19 mouse cellular contexts compared by ENCODE assay signal in the genomic region with DNA sequence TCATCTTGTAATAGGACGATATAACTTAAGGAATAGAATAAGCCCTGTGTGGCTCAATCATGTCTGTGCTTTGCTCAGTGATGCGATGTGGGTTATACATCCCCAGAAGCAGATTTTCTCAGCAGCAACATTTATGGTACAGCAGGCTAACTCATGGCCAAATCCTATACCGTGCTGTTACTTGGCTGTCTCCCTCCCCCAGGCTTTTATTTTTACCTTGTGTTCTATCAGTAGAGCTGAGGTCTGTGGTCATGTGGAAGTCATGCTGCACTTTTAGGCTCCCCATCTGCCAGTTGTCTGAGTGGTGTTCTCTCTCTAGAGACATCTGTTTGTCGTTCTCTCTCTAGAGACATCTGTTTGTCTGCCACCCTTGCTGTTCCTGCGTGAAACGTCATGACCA. TPM values are rescaled to one million over a fixed set of nuclear protein-coding genes. Genes with fewer than 3 reads are reported as not detected.
DNase-seq lines count a peak whose midpoint lies in the region; ATAC-seq and TF ChIP-seq lines count a peak whose summit lies in the region.
"Had no signal": no experiment of that assay in that cellular context is flagged by ENCODE, and none has a peak within 500 bp of the region (broad histone marks: within the 10 kb centered on the region; RNA-seq: fewer than 3 reads in every experiment).

No protein-coding gene starts in this region.

- H3K9ac ChIP-seq in liver, postnatal 0 days (replicated peaks) = no peak overlapping the region
- H3K9ac ChIP-seq: embryonic facial prominence, embryonic 12.5 days; forebrain, embryonic 15.5 days; heart, embryonic 12.5 days; hindbrain, embryonic 15.5 days had no signal

- 71% methylated on average over 6 of the region's 6 CpGs for WGBS in liver, postnatal 0 days (ENCODE audit: insufficient replicate concordance)

- H3K36me3 ChIP-seq in liver, postnatal 0 days (replicated peaks; ENCODE audit: insufficient read depth, low read length) = no peaks in the 10 kb centered on the region
- H3K36me3 ChIP-seq: embryonic facial prominence, embryonic 12.5 days; forebrain, embryonic 15.5 days; G1E; heart, embryonic 12.5 days; hindbrain, embryonic 15.5 days had no signal

- H3K27me3 ChIP-seq in liver, postnatal 0 days (ENCODE audit: insufficient read depth, low read length) = no peaks in the 10 kb centered on the region
- H3K27me3 ChIP-seq: embryonic facial prominence, embryonic 12.5 days; forebrain, embryonic 15.5 days; heart, embryonic 12.5 days; hindbrain, embryonic 15.5 days had no signal

- no peak overlapping the region for H3K27ac ChIP-seq in liver, postnatal 0 days (ENCODE audit: low read depth)
- H3K27ac ChIP-seq in left cerebral cortex, adult 2 months = peak overlapping the region; percentile 71; the same call in 1 of the 2 replicates
- H3K27ac ChIP-seq: embryonic facial prominence, embryonic 12.5 days; forebrain, embryonic 15.5 days; hindbrain, embryonic 15.5 days had no signal

- intact Hi-C loops in left cerebral cortex, adult 2 months (cut with DNase I) = loop anchor here (5.0 kb wide), 2 partner anchors 96 to 181 kb away; no protein-coding TSS in a partner anchor

- no peak overlapping the region for H3K4me3 ChIP-seq in liver, postnatal 0 days (ENCODE audit: low read depth, low read length)
- H3K4me3 ChIP-seq in left cerebral cortex, adult 2 months = no peak overlapping the region
- H3K4me3 ChIP-seq: embryonic facial prominence, embryonic 12.5 days; forebrain, embryonic 15.5 days; heart, embryonic 12.5 days; hindbrain, embryonic 15.5 days had no signal

- DNase-seq in heart, adult 11 months = peak; percentile 63
- no peak for DNase-seq in heart, adult 9 months (ENCODE audit: low spot score in 2 of 2)
- DNase-seq in liver, postnatal 0 days = no peak
- DNase-seq in liver = no peak
- DNase-seq in left cerebral cortex, adult 2 months (ENCODE audit: extremely low spot score in 1 of 2, low spot score in 2 of 2) = no peak
- peak; percentile 70 for DNase-seq in telencephalon, adult 2 months (ENCODE audit: low read depth, low spot score)
- no peak for DNase-seq in kidney, postnatal 10 days
- DNase-seq: adrenal gland, postnatal 14 days; cerebellum, adult 2 months; cerebellum, postnatal 10 days; gastrocnemius, postnatal 36 days; heart, adult 18-20 months; heart, postnatal 36 days had no signal

- TF ChIP-seq CTCF in liver, postnatal 0 days (IDR thresholded peaks at IDR 0.05; ENCODE audit: low read depth) = no peak
- TF ChIP-seq CTCF in left cerebral cortex, adult 2 months (IDR thresholded peaks at IDR 0.05) = no peak

- no peaks in the 10 kb centered on the region for H3K9me3 ChIP-seq in liver, postnatal 0 days (ENCODE audit: low read length)
- H3K9me3 ChIP-seq: embryonic facial prominence, embryonic 12.5 days; forebrain, embryonic 15.5 days; heart, embryonic 12.5 days; hindbrain, embryonic 15.5 days had no signal

- TF ChIP-seq EP300 in liver, postnatal 0 days (IDR thresholded peaks at IDR 0.05; ENCODE audit: low read depth) = no peak

- no peak overlapping the region for H3K4me2 ChIP-seq in liver, postnatal 0 days (ENCODE audit: low read depth, low read length)
- H3K4me2 ChIP-seq: embryonic facial prominence, embryonic 12.5 days; forebrain, embryonic 15.5 days; heart, embryonic 12.5 days; hindbrain, embryonic 15.5 days had no signal

- peak; percentile 13; the same call in 1 of the 2 replicates for ATAC-seq in liver, postnatal 0 days
- ATAC-seq: forebrain, embryonic 15.5 days; intestine, embryonic 16.5 days had no signal

- H3K4me1 ChIP-seq in liver, postnatal 0 days (ENCODE audit: insufficient read depth) = peaks cover 8% of the 10 kb centered on the region
- H3K4me1 ChIP-seq: embryonic facial prominence, embryonic 12.5 days; forebrain, embryonic 15.5 days had no signal

RNA-seq across cellular contexts. Expression of a gene that starts 51.6 kb away (rescaled TPM):
- polyA plus RNA-seq in liver, postnatal 0 days (2015; fragmentation: Nextera tagmentation; extraction: Ambion mirVana) = 8.4 and 9.6 TPM in 2 replicates
- 100 to 1,000 TPM; 279 TPM for total RNA-seq in left cerebral cortex, adult 2 months (2021)
- polyA plus RNA-seq: G1E had no signal

Comparison
In these comparisons a context has a peak if more than half of its experiments do, and no peak if none do; other contexts are left out.
1. DNase-seq: peak in heart, adult 11 months (single experiment) and telencephalon, adult 2 months (single experiment); none in heart, adult 9 months (0 of 2), liver, postnatal 0 days (single experiment), liver (single experiment), left cerebral cortex, adult 2 months (0 of 2) and kidney, postnatal 10 days (single experiment).